Mouse (Mus musculus) lung, adult 2 months (tissue): Measurements from ENCODE around the gene Ptprk.

Experiments used
- CTCF ChIP-seq: fragments of 200-500 bp; IDR thresholded peaks from 2 replicates; pipeline ENCODE4 v1.5.1; 2011; ENCODE audit warnings: mild to moderate bottlenecking, low read length, control low read depth; ENCODE audit not compliant: insufficient read depth
- POLR2A ChIP-seq: fragments of 200-500 bp; IDR thresholded peaks from 2 replicates; pipeline ENCODE4 v1.6.1; 2011; ENCODE audit warnings: low read depth, mild to moderate bottlenecking, control low read depth, low read length, borderline replicate concordance; ENCODE audit errors: extremely low read depth

- TF ChIP-seq CTCF (no peak), POLR2A (no peak)
Observed at GRCm38 (mm10) chr10:28463706-28464105, 389.1 kb downstream of the Ptprk start.
